Mouse (Mus musculus): Measurements from ENCODE around the gene Abi1. TPM values are rescaled to one million over a fixed set of nuclear protein-coding genes. Genes with fewer than 3 reads are reported as not detected.
A peak's percentile ranks its signal among the peaks of the same experiment; 100 is the strongest.
"Not testable (repeated sequence)": the region's sequence is repeated elsewhere in the genome, so short reads cannot be mapped to it uniquely, and the experiment has no call there.

The Abi1 gene
- polyA plus RNA-seq, 1 experiment, result 53.1 TPM

DNA sequence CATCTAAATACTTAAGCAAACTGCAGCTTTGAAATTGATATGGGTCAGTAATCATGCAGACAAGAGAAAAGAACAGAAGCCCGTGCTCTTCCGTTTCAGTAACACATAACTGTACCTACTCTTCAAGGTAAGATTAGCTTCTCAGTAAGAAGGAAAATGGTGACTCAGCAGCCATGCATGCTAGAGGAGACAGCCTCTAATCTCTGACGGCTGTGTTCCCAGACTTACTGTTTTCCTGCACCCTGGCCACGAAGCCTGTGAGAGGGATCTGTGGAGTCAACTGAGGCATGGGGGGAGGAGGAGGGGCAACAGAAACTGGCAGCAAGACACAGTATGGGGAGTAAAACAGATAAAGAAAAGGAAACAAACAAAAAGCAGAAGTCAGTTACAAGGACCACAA lies 90.1 kb downstream of the Abi1 start:
- H3K4me1 ChIP-seq (ENCODE audit: control insufficient read depth, insufficient read depth, low read length), result no peaks in the 10 kb centered on the region
- H3K4me3 ChIP-seq (replicated peaks; ENCODE audit: control insufficient read depth, low read depth, low read length), result no peak overlapping the region
- WGBS, result 54% methylated on average over 4 of the region's 4 CpGs
- TF ChIP-seq CTCF (IDR thresholded peaks at IDR 0.05; ENCODE audit: control insufficient read depth, insufficient read depth, low read length) (no peak), POLR2A (IDR thresholded peaks at IDR 0.05; ENCODE audit: borderline replicate concordance, control insufficient read depth, low read depth, low read length) (no peak)
- H3K27ac ChIP-seq (ENCODE audit: control insufficient read depth, insufficient read depth, low read depth, low read length, poor library complexity), result no peak overlapping the region

DNA sequence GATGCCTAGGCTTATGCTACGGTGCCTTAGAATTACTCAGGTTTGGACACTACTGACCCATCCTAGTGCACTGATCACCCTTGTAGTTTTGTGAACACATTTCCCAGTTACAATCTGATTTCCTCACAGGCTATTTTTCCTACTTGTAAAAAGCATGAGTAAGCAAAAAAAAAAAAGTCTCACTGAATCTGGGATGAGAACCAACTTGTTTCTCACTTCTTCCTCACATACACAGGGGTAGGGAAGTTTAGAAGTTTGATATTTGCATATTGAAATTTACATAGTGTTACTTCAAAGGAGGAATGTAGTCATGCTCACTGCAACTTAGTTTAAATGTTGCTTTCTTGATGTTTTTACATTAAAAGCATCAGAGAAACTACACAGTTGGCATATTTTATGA lies 106.5 kb downstream of the Abi1 start:
- WGBS, result 97% methylated on average over 1 of the region's 1 CpGs

DNA sequence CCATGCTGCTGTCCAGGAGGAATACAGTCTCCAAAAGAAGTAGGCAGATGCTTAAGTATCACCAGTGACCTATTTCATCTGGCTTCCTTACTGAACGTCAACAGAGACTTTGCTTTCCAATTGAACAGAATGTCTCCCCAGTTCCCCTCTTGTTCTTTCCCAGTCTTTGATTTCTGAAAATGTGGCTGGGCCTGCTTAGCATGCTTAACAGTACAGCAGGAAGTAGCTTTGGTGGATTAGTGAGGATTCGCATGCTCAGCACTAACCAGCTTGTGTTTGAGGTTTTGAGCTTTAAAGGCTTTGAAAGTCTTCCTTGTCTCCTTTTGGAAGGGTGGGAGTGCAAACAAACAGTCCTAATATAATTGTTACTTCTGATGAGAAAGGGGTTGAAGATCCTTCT lies 111.8 kb downstream of the Abi1 start:
- no peak overlapping the region for H3K4me3 ChIP-seq (replicated peaks; ENCODE audit: control insufficient read depth, low read depth, low read length)
- no peak for TF ChIP-seq POLR2A (IDR thresholded peaks at IDR 0.05; ENCODE audit: borderline replicate concordance, control insufficient read depth, low read depth, low read length)
- TF ChIP-seq CTCF (IDR thresholded peaks at IDR 0.05; ENCODE audit: control insufficient read depth, insufficient read depth, low read length), result no peak
- H3K27ac ChIP-seq (ENCODE audit: control insufficient read depth, insufficient read depth, low read depth, low read length, poor library complexity), result no peak overlapping the region
- no peaks in the 10 kb centered on the region for H3K4me1 ChIP-seq (ENCODE audit: control insufficient read depth, insufficient read depth, low read length)
- 81% methylated on average over 2 of the region's 2 CpGs for WGBS

More for the DNA sequence above, 106.5 kb downstream of the Abi1 start:
- Histone ChIP-seq H3K4me1 (ENCODE audit: control insufficient read depth, insufficient read depth, low read length) (no peaks in the 10 kb centered on the region), H3K4me3 (replicated peaks; ENCODE audit: control insufficient read depth, low read depth, low read length) (no peak overlapping the region), H3K27ac (ENCODE audit: control insufficient read depth, insufficient read depth, low read depth, low read length, poor library complexity) (no peak overlapping the region)
- TF ChIP-seq POLR2A (IDR thresholded peaks at IDR 0.05; ENCODE audit: borderline replicate concordance, control insufficient read depth, low read depth, low read length), result no peak
- no peak for TF ChIP-seq CTCF (IDR thresholded peaks at IDR 0.05; ENCODE audit: control insufficient read depth, insufficient read depth, low read length)

DNA sequence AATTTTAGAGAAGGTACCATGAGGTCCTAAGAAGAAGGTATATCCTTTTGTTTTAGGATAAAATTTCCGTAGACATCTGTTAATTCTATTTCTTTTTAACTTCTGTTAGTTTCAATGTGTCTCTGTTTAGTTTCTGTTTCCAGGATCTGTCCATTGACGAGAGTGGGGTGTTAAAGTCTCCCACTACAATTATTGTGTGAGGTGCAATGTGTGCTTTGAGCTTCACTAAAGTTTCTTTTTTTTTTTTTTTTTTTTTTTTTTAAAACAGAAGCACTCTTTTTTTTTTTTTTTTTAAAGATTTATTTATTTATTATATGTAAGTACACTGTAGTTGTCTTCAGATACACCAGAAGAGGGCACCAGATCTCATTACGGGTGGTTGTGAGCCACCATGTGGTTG lies 114.1 kb downstream of the Abi1 start:
- H3K4me1 ChIP-seq (ENCODE audit: control insufficient read depth, insufficient read depth, low read length); H3K4me3 ChIP-seq (replicated peaks; ENCODE audit: control insufficient read depth, low read depth, low read length); H3K27ac ChIP-seq (ENCODE audit: control insufficient read depth, insufficient read depth, low read depth, low read length, poor library complexity): not testable (repeated sequence)
- WGBS, result 82% methylated on average over 3 of the region's 3 CpGs

DNA sequence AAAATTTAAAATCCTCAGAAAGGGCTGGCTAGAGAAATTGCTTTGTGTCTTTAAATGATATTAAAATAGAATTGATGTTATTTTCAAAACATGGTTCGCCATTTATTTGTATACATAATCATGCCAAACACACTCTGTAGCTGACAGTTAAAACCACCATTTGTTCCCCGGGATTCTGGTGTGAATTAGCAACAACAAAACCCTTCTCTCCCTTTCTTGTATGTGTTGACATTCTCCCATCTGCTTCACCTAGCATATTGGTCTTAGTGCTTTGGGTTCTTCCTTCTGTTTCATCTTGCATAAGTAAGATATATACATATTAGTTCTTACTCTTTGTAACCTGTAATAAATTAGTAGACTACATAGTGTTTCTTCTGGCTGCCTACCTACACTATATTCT lies 121.4 kb downstream of the Abi1 start:
- Histone ChIP-seq H3K27ac (ENCODE audit: control insufficient read depth, insufficient read depth, low read depth, low read length, poor library complexity) (no peak overlapping the region), H3K4me3 (replicated peaks; ENCODE audit: control insufficient read depth, low read depth, low read length) (no peak overlapping the region), H3K4me1 (ENCODE audit: control insufficient read depth, insufficient read depth, low read length) (no peaks in the 10 kb centered on the region)
- 85% methylated on average over 2 of the region's 2 CpGs for WGBS
- TF ChIP-seq CTCF (IDR thresholded peaks at IDR 0.05; ENCODE audit: control insufficient read depth, insufficient read depth, low read length) (no peak), POLR2A (IDR thresholded peaks at IDR 0.05; ENCODE audit: borderline replicate concordance, control insufficient read depth, low read depth, low read length) (no peak)

DNA sequence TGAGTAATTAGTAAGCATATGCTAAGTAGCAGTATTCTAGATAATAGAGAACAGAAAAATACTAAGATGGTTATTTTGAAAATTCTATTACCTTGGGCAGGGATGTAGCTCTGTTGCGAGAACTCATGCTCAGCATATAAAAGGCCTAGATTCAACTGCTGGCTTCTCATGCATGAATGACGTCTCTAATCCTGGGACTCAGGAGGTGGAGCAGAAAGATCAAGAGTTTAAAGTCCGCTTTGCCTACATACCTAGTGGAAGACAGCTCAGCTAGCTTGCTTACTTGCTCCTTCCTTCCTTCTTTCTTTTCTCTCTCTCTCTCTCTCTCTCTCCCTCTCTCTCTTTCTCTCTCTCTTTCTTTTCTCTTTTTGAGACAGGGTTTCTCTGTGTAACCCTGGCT lies 125.6 kb downstream of the Abi1 start:
- WGBS, result 93% methylated on average over 3 of the region's 3 CpGs
- no peak for TF ChIP-seq POLR2A (IDR thresholded peaks at IDR 0.05; ENCODE audit: borderline replicate concordance, control insufficient read depth, low read depth, low read length)
- TF ChIP-seq CTCF (IDR thresholded peaks at IDR 0.05; ENCODE audit: control insufficient read depth, insufficient read depth, low read length), result no peak
- Histone ChIP-seq H3K4me3 (replicated peaks; ENCODE audit: control insufficient read depth, low read depth, low read length) (no peak overlapping the region), H3K27ac (ENCODE audit: control insufficient read depth, insufficient read depth, low read depth, low read length, poor library complexity) (no peak overlapping the region), H3K4me1 (ENCODE audit: control insufficient read depth, insufficient read depth, low read length) (no peaks in the 10 kb centered on the region)

DNA sequence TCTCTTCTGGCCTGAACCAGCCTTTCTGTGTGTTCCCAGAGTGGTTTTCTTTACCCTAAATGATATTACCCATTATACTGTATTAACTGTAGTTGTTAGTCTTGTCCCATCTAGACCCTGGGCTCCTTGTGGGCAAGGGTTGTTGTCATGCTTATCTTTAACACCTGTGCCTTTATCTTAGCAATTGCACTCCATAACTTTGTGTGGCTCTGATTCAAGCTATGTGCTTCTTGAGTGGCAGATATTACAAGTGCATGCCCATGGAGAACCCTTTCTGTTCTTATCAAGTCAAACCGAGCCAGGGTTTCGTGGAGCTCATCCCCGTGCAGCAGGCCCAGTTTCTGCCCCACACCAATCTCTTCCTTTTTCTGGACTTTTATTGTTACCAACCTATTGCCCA lies 136.1 kb downstream of the Abi1 start:
- WGBS, result 66% methylated on average over 3 of the region's 3 CpGs
- Histone ChIP-seq H3K4me3 (replicated peaks; ENCODE audit: control insufficient read depth, low read depth, low read length) (no peak overlapping the region), H3K27ac (ENCODE audit: control insufficient read depth, insufficient read depth, low read depth, low read length, poor library complexity) (no peak overlapping the region), H3K4me1 (ENCODE audit: control insufficient read depth, insufficient read depth, low read length) (no peaks in the 10 kb centered on the region)
- no peak for TF ChIP-seq CTCF (IDR thresholded peaks at IDR 0.05; ENCODE audit: control insufficient read depth, insufficient read depth, low read length)
- no peak for TF ChIP-seq POLR2A (IDR thresholded peaks at IDR 0.05; ENCODE audit: borderline replicate concordance, control insufficient read depth, low read depth, low read length)

DNA sequence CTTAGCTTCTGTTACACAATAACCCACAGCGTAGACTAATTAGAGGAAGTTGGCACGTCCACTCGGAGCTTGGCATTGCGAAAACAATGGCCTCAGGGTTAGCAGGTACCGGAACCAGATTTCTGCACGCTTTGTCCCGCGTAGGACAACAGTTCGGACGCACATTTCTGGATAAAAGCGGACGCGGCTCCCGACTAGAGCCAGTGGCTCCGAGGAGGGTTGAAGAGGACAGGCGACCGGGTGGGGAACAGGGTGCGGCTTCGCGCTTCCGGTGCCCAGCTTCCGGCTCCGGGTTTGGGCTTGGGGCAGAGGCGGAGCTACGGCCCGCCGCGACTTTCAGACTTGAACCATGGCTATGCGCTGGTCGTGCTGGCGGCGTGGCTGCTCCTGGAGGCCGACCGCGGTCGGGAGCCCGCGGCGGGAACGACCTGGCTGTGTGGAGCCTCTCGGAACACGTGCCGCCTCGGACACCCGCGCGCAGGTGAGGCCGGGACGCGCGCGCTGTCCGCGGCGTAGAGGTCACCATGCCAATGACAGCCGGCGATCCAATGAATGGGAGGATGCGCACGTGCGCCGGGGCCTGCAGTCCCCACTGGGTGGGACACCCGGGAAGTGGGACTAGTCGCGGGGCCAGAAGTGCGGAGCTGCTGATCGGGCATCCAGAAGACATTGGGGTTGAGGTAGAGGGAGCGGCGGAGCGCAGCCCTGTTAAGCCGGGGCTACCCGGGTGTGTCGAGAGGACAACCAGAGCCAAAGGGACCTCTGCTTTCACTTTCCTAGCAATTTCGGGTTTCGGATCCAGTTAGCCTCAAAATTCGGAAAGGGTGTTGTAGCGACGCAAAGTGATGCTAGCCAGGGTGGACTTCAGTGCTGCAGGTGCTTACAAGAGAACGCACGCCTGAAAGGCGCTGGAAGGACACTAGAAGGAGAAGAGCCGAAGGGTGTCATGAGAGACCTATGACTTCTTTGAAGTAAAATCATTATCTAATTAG lies 144.5 kb downstream of the Abi1 start, which contains the start of gene Pdss1:
Gene Pdss1, plus strand, starts transcription at position 241 of the 992 bp plus-strand sequence.
- H3K4me1 ChIP-seq (ENCODE audit: control insufficient read depth, insufficient read depth, low read length), result no peaks in the 10 kb centered on the region
- peak within 1 kb of the TSS; percentile 95 for H3K4me3 ChIP-seq (replicated peaks; ENCODE audit: control insufficient read depth, low read depth, low read length)
- peak within 1 kb of the TSS; percentile 85 for H3K27ac ChIP-seq (ENCODE audit: control insufficient read depth, insufficient read depth, low read depth, low read length, poor library complexity)
- WGBS, result under 1% methylated on average over 81 of the region's 81 CpGs
- no peak for TF ChIP-seq CTCF (IDR thresholded peaks at IDR 0.05; ENCODE audit: control insufficient read depth, insufficient read depth, low read length)
- peak; percentile 80; the same call in 1 of the 2 replicates for TF ChIP-seq POLR2A (IDR thresholded peaks at IDR 0.05; ENCODE audit: borderline replicate concordance, control insufficient read depth, low read depth, low read length)
